Mouse (Mus musculus) cerebellum, adult (tissue): ENCODE results near the gene Rae1.

ENCODE experiments used
- ATAC-seq: cut with Nextera tagmentation; 2 replicates; pipeline ENCODE4 v1.9.2; 2017; ENCODE audit warnings: mild to moderate bottlenecking, moderate library complexity, mixed read lengths; ENCODE audit not compliant: insufficient number of reproducible peaks, low FRiP score, low TSS enrichment

Gene Rae1

GRCm38 (mm10) chr2:173024938-173025337 lies 25.0 kb downstream of the Rae1 start:
- ATAC-seq: no peak

GRCm38 (mm10) chr2:173026286-173026685 lies 26.4 kb downstream of the Rae1 start:
- no peak for ATAC-seq

GRCm38 (mm10) chr2:173026688-173027131 lies 26.8 kb downstream of the Rae1 start:
- ATAC-seq: no peak

GRCm38 (mm10) chr2:173027169-173027823 lies 27.4 kb downstream of the Rae1 start:
- ATAC-seq: no peak

- ATAC-seq: no peak
Observed at GRCm38 (mm10) chr2:173027824-173028495, 28.0 kb downstream of the Rae1 start.

- ATAC-seq: no peak
Observed at GRCm38 (mm10) chr2:173028508-173029031, 28.7 kb downstream of the Rae1 start.

- no peak for ATAC-seq
Observed at GRCm38 (mm10) chr2:173030591-173031338, 30.8 kb downstream of the Rae1 start.

GRCm38 (mm10) chr2:173033531-173033930 lies 33.6 kb downstream of the Rae1 start:
- ATAC-seq: no peak

- ATAC-seq: no peak
Observed at GRCm38 (mm10) chr2:173034998-173035397, 35.1 kb downstream of the Rae1 start.

GRCm38 (mm10) chr2:173035653-173036052 lies 35.7 kb downstream of the Rae1 start:
- ATAC-seq: no peak

- ATAC-seq: no peak
Observed at GRCm38 (mm10) chr2:173036055-173036454, 36.1 kb downstream of the Rae1 start.

GRCm38 (mm10) chr2:173036611-173037010 lies 36.7 kb downstream of the Rae1 start:
- ATAC-seq: no peak

- no peak for ATAC-seq
Observed at GRCm38 (mm10) chr2:173037347-173037746, 37.4 kb downstream of the Rae1 start.

- ATAC-seq: no peak
Observed at GRCm38 (mm10) chr2:173037827-173038607, 38.1 kb downstream of the Rae1 start.

GRCm38 (mm10) chr2:173039041-173039440 lies 39.1 kb downstream of the Rae1 start:
- no peak for ATAC-seq

- no peak for ATAC-seq
Observed at GRCm38 (mm10) chr2:173040803-173041202, 40.9 kb downstream of the Rae1 start.

- no peak for ATAC-seq
Observed at GRCm38 (mm10) chr2:173041242-173041641, 41.3 kb downstream of the Rae1 start.

GRCm38 (mm10) chr2:173041893-173042292 lies 42.0 kb downstream of the Rae1 start:
- no peak for ATAC-seq

GRCm38 (mm10) chr2:173042504-173043162 lies 42.7 kb downstream of the Rae1 start:
- ATAC-seq: no peak
